Mouse (Mus musculus) megakaryocyte progenitor cell, adult 5-6 weeks (primary cell): Measurements from ENCODE around the gene Man1c1. TPM values are rescaled to one million over a fixed set of nuclear protein-coding genes. Genes with fewer than 3 reads are reported as not detected.
A peak's percentile ranks its signal among the peaks of the same experiment; 100 is the strongest.

Experiments used
- ATAC-seq: replicated peaks from 2 replicates; pipeline ENCODE4 v1.8.0; 2016; ENCODE audit warnings: mild to moderate bottlenecking, moderate TSS enrichment, inconsistent platforms; ENCODE audit not compliant: poor library complexity
- total RNA-seq, 2 experiments: library from RNA; stranded (forward) in 1 of 2; stranded (reverse) in 1 of 2; fragments of 157-497, 149-512 nt in 1 of 2; fragments of 200-1000 nt in 1 of 2; gene quantifications; 2 replicates each; pipeline versions ENCODE4 v1.2.3 to v1.2.4; 2015 to 2017

The Man1c1 gene
- total RNA-seq, 2 experiments from 2014 or later = 5.8 to 10.5 TPM

DNA sequence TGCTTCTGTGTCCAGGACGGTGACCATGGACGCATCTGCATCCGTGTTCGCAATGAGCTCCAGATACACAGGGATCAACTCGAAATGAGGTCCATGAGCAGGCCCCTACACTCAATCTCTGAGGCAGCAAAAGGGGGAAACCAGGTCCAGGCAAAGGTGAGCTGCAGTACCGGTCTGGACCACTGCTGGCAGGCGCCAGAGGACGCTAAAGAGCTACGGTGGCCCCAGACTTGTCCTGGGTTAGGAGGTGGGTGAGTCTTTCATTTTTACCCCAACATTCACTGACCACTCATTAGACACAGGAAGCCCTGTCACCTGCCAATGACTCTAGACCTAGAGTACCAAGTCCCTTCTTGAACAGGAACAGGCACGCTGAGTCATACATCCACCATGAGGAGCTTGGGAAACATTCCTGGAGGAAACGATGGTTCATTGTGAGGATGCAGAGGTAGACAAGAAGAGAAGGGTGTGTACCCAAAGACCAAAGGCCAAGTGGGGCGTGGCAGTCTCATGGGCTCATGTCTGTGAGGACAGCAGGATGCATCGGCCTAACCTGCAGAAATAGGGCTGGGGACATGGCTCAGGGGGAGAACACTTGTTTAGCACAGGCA, 21.8 kb upstream of the Man1c1 start:
- ATAC-seq = no peak

DNA sequence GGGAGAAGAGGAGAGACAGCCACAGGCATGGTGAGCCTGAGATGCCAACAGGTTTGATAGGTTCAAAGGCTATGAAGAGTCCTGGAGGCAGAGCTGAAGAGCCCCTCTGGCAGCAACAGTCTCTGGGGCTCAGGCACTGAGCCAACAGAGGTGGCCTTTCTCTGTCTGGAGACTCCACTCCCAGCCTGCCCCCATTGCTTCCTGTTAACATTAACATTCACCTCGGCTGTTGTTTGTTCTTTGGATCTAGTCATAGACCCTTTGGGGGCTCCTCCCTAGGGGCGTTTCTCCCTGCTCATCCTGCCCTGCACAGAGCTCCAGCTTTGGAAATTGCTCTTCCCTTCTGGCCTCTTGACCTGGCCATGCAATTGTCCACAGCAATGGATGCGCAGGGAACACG, 20.9 kb upstream of the Man1c1 start:
- no peak for ATAC-seq

- no peak for ATAC-seq
Measured at GRCm38 (mm10) chr4:134723251-134723650, 19.2 kb upstream of the Man1c1 start.

DNA sequence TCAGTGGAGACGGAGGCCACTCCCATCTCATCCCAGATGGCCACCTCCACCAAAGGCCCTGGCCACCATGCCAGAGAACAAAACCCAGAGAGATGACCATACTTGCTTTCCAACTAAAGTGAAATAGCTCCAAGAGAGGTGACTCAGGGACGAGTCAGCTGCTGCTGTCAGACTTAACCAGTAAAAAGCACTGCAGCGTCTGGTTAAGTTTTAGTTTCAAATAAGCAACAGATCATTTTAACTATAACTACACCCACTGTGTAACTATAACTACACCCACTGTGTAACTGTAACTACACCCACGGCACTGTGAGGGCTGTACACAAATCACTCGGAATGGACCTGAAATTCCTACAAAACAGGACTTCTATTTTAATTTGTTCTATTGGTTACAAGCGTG, 17.0 kb upstream of the Man1c1 start:
- no peak for ATAC-seq

GRCm38 (mm10) chr4:134720371-134720770, 16.3 kb upstream of the Man1c1 start:
- no peak for ATAC-seq

GRCm38 (mm10) chr4:134719489-134719888, 15.4 kb upstream of the Man1c1 start:
- ATAC-seq = peak; percentile 93

DNA sequence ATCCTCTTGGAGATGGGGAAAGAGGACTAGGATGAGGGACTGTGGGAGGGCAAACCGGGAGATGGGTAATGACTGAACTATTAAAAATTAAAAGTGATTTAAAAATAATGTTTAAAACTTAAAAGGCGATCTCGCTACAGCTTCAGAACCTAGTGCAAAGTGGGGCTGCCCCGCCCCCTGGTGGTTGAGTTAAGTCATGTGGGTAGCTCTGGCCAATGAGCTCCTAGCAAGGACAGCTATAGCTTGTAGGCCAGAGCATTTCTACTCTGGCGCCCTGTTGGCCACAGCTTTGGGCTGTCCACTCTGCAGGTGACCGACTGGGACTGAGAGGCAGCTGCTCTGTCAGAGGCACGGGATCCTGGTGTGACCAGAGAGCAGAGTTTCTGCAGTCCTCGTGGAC, 9.8 kb upstream of the Man1c1 start:
- ATAC-seq = peak; percentile 99

DNA sequence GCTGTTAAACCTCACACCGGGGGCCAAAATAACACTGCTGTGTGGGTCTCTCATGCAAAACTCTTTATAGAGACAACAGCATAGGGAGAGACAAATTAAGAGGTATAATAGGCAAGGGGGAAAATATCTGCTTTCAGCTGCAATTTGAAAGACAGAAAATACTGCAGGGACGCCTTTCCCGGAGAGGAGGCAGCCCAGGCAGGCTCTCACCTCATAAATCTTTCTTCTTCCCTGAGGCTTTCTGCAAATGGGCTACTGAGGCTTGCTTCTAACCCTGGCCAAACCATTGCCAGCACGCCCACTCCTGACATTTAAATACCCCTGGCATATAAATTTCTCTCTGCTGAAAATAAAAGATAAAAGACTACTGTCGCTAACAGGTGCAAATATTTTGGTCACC, 1.2 kb upstream of the Man1c1 start:
- ATAC-seq = no peak

- ATAC-seq = no peak
Measured at GRCm38 (mm10) chr4:134704590-134704989, 500 bp upstream of the Man1c1 start.

DNA sequence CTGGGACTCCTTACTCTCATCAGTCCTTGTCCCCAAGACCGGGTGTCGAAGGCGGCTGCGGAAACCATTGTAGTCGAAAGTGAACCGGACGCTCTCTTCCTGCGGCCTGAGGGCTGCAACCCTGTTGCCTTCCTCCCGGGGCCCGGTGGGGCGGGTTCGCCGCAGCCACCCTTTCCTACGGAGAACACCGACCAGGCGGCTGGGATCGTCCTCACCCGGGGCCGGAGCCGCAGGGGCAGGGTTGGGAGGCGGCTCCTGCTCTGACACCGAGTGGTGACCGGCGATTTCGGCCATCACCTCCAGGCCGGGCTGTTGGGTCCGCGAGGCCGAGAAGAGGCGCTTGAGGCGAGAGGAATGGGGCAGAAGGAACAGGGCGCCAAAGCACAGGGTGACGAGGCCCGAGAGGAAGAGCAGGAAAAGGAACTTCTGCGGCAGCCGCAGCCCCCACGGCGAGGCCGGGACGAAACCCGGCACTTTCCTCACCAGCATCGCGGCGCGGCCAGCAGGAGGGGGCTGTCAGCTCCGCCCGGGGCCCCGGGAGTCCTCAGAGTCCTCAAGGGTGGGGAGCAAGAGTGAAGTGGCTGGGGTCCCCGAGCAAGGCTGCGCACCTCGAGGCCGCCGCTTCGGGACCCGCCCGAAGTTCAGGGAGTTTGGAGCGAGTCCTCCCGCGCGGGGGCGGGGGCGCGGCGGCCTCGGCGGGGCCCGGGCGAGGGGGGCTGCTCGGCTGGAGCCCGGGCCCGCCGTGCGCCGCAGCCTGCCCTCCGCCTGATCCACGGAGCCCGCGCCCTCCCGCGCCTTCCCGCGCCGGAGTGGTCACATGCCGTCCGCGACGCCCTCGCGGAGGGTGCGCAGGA, 882 bp downstream of the Man1c1 start:
- no peak for ATAC-seq

- peak; percentile 57 for ATAC-seq
Measured at GRCm38 (mm10) chr4:134701934-134702333, 2.2 kb downstream of the Man1c1 start.

DNA sequence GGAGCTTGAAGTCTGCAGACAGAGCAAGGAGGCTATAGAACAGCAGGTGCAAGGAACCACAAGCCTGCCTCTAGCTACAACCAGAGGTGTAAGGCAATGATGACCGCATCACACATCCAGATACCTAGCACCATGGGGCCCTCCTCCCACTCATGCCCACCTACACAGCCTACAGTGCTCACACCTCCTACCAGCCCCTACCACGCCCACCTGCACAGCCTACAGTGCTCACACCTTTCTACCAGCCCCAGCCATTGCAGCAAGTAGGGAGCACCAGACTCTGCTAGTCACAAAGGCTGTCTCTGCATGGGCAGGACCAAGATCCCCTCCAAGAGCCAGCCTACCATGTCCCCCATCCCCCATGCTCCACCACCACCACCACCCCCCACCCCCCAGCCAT, 3.2 kb downstream of the Man1c1 start:
- no peak for ATAC-seq

DNA sequence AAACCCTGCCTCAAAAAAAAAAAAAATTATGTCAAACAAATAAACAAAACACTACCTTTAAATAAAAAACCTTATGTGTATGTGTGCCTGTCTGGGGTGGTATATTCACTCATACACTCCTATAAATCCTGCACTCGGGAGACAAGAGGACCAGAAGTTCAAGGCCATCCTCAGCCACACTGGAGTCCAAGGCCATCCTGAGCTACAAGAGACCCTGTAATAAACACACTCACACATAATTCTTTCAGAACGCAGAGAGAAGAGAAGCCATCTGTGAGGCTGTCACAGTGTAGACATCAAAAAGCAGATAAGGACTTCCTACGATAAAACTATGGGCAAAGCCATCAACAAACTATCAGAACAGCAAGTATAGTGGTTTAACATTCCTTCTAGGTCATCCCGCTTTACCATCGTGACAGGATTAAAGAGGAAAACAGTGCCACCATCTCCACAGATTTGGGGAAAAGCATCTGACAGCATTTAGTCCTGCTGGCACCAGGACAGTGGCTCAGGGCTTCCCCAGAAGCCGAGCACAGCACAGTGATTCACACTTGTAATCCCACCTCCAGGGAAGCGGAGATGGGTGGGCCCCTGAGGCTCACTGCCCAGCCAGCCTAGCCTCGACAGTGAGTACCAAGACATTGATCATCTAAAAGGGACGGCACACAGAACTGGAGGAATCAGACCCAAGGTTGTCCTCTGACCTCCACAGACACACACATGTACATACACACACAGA, 10.7 kb downstream of the Man1c1 start:
- no peak for ATAC-seq

GRCm38 (mm10) chr4:134692388-134692787, 11.7 kb downstream of the Man1c1 start:
- no peak for ATAC-seq

DNA sequence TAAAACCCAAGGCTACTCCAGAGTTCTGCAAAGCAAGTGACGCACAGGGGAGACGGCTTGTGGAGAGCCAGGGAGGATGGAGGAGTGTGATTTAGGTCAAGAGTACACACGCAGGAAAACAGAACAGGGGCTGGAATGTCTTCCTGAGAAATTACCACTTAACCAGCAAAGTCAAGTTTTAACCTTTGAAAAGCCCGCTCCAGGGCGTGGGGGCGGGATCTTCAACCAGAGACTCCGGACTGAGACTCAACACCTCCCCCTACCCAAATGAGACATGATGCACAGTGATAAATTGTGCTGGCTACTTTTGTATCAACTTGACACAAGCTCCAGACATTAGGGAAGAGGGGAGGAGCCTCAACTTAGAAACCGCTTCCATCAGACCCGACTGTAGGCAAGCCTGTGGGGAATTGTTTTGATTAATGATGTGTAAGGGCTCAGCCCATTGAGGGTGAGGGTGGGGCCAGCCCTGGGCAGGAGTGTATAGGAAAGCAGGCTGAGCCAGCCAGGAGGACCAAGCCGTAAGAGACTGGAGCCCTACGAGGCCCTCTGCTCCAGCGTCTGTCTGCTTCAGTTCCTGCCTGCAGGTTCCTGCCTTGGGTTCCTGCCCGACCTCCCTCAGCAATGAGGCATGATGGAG, 17.9 kb downstream of the Man1c1 start:
- ATAC-seq = no peak

- ATAC-seq = no peak
Measured at GRCm38 (mm10) chr4:134684637-134685338, 19.3 kb downstream of the Man1c1 start.

DNA sequence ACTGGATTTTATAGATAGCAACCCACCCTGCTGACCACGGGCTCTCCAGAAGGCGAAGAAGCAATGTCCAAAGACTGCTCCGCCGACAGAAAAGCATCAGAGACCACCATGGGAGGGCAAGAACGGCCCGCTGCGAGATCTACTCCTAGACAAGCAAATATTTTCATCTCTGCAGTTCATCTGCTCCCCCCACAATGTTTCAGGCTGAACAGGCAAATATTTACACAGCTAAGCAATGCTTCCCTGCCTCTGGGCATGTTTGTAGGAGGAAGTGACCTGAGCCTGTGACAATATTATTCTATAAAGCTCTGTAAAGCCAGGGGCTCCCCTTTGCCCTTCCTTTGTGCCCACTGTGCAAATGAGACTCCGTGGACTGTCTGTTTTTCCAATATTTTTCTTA, 20.2 kb downstream of the Man1c1 start:
- no peak for ATAC-seq

GRCm38 (mm10) chr4:134683008-134683407, 21.1 kb downstream of the Man1c1 start:
- peak; percentile 68 for ATAC-seq

GRCm38 (mm10) chr4:134682423-134682822, 21.7 kb downstream of the Man1c1 start:
- ATAC-seq = no peak

DNA sequence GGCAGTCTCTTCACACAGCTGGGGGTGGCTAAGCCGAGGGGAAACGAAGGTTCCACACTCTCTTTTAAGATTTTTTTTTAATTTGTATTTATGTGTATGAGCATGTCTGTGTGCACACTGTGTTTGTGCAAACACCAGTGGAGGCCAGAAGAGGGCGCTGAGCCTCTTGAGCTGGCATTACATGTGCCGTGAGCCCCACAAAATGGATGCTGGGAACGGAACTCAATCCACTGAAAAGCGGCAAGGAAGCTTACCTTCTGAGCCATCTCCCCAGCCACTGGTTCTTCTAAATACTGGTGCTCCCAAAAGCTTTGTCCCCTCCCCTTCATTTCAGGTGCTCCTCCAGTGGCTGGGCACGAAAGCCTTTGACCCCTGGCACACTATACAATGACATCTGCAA, 22.3 kb downstream of the Man1c1 start:
- no peak for ATAC-seq
